Mouse (Mus musculus): ENCODE data around the gene C1qb.

The C1qb gene

DNA sequence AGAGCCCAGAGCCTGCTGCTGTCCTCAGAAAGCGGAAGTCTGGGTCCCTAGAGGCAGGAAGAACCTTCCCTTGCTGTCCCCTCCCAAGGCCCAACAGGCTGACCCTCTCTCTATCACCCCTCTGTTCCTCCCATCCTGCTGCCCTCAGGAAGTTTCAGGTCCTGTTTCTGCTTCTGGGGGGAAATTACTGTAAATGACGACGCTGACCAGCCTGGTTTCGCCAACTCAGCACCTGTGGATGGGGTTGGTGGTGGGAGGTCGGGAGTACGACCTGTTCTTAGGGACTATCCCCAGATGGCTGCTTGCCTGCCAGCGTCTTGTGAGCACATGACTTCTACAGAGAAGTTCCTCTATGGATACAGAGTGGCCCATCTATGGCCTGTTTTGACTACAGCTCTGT is at the start of gene C1qb:
TSS of gene C1qb (minus strand) at position 87 of the 400 bp plus-strand sequence.
- no peak for DNase-seq (ENCODE audit: low spot score)

DNA sequence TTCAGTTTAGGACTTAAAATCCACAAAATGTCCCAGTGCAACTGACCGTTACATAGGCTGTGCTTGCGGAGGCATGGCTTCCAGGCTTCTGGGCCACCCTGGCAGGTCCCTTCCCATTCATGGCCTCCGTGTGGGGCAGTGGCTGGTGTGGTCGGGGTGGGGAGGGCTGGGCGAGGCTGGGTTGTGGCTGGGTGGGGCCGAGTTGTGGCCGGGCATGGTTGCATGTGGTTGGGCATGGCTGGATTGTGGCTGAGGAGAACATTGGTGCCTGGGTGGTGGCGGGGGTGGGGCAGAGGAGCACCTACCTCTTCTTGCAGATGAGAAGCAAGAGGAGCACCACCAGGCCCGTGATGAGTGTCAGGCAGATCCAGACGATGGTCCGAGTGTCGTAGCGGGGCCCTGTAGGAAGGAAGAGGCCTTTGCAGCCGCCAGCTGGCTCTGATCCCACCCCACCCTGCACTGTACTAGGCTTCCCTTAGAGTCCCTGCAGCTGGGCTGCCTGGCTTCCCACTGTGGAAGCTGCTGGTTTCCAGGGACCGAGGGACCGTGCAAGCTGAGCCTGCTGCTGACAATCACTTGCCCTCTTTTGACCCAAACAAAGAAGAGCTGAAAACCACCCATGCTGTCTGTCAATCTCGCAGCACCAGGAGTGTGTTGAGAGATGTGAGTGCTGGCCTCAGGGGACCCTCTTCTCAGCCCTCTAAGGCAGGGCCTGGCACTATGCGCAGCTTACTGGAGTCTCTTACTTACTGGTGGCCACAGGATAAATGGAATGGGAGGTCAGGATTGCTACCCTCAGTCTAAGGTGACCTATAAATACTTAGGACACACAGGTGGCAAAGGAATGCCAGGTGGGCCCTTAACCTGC is 49.0 kb upstream of the C1qb start:
- no peak for DNase-seq (ENCODE audit: low spot score)

DNA sequence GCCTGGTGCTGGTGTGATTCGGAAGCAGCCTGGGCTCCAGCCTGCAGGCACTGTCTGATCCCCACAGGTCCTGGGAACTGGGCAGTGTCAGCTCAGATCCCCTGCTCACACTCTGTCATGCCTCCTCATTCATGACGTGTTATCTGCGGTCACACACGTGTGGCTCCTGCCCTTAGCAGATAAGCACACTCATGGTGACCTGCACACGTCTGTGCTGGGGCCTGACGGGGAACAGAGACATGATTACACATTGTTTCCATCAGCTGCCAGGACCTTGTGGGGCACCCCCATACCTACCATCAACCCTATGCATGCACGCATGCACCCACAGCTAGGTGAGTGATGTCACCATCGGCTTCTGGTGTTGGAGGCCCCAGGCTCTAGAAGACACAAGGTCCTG is 44.5 kb upstream of the C1qb start:
- no peak for DNase-seq (ENCODE audit: low spot score)

DNA sequence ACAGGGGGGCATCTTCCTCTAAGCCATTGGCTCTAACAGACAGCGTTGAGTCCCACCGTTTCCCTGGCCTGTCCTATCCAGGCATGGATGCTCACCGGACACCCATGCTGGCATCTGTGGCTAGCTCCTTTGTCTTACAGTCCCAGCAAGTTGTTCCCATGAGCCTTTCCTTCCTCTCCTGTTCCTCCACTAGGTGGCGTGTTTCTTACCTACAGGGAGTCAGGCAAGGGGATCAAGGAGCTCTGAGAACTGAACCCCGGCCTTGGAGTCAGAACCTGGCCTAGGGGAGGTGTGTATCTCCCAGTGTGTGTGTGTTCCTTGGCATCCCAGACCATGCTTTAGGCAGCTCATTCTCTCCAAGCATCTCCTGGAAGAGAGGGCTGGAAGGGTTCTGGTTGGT is 42.9 kb upstream of the C1qb start:
- DNase-seq (ENCODE audit: low spot score), result no peak

DNA sequence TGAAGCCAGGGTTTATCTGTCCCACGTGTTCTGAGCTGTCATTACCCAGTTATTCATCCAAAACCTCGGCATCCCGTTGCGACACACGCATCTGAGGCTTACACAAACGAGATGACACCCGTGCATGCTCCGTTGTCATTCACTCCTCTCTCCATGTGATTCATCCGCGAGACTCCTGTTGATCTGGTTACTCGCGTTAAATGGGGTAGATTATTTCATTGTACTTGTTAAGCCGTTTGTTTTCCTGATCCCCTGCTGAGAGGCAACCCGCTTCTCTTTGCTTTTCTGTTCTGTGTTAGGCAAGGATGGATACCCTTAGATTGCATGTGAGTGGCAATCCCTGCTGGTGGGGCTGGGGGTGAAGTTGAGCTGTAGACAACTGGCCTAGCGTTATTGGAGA is 39.8 kb upstream of the C1qb start:
- no peak for DNase-seq (ENCODE audit: low spot score)

DNA sequence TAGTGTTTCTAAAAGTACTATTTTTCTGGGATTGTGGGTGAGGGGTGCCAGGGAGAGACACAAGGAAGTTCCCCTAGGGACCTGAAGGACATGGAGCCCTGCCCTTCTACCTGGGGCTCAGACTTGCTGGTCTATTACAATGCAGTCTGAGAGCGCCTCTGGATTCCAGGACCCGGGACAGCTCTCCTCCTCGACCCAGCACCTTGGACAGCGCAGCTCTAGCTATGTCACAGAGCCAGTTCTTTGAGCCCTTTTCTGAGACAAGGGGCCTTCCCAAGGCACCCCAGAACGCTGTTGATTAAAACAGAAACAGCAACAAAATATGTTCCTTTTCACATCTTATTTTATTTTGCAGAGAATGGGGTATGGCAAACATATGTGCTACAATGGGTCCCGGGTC is 38.5 kb upstream of the C1qb start:
- DNase-seq (ENCODE audit: low spot score), result peak; percentile 41

DNA sequence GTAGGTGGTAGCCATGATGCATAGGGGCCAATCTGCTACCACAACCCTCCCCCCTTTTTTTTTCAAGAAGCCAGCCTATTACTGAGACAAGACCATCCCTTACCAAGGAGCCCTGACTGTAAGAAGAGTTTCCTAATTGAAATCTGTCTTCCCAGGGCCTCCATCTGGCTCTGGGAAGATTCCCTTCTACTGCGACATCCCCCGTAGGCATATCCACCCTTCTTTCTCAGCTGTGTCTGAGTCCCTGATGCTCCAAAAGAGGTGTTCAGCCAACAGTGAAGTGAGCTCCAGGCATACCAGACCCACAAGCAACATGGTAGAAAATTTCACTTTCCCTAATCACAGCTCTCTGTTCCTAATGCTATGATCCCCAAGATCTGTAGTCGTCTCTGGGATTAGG is 33.5 kb upstream of the C1qb start:
- no peak for DNase-seq (ENCODE audit: low spot score)

DNA sequence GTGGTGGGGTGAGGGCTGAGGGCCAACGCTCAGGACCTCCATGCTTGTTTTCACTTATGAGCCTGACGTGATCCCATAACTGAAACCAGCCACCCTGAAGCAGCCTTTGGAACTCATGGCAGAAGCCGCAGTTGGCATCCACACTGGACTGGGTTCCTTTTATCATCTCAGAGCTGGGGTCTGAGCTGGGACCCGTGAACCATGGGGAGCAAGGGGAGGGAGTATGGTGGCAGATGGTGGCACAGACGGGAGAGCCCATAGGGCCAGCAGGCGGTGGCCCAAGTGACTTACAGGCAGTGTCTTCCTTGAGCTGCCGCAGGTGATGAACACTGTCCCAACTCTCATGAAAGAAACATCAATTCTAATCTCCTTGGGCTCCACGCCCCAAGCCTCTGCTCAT is 32.8 kb upstream of the C1qb start:
- no peak for DNase-seq (ENCODE audit: low spot score)

DNA sequence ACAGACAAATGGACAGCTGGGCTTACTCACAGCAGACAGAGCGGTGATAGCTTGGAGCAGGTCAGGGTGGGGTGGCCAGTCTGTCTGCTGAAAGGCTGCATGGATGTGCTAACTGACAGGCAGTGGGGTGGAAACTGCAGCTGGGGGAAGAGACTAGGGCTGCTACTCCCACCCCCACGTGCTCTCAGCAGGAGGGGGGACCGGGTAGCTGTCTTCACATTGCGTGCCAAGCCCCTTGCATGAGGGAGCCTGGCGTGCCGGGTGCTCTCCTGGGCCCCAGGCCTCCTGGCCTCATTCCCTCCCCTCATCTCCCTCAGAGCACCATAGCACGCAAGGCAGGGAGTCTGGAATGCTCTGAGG is 31.2 kb upstream of the C1qb start:
- DNase-seq (ENCODE audit: low spot score), result no peak

DNA sequence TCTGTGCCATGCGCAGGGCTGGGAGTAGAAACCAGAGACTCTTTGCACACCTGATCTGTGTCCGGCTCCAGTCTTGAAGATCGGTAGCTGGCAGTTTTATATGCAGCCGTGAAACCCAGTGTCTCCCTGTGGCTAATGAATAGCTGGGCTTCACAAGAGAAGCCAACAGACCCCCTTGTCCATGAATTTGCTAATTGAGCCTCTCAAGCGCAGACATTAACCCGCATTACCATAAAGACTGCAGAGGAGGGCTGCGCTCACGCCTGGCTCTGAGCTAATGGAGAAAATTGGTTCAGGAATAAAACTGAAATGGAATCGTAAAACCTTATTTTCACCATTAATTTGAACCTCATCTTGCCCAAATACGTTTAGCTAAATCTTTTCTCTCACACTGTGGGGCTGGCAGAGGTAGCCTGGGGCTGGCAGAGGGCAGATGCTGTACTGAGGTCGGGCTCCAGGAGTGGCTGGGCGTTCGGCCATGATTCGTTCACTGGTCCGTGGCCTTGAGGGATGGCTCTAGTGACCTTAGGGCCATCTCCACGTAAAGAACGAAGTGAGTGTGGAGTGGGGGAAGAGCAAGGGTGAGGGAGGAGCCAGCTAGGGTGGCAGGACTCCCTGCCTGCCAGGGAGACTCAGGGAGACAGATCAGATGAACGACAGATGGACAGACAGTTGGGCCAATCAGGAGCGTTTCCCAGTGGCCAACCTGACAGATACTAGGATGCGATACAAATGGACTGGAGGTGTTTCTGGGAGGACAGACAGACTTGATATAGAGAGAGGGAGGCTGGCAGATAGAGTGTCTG is 30.6 kb upstream of the C1qb start:
- DNase-seq (ENCODE audit: low spot score), result no peak

DNA sequence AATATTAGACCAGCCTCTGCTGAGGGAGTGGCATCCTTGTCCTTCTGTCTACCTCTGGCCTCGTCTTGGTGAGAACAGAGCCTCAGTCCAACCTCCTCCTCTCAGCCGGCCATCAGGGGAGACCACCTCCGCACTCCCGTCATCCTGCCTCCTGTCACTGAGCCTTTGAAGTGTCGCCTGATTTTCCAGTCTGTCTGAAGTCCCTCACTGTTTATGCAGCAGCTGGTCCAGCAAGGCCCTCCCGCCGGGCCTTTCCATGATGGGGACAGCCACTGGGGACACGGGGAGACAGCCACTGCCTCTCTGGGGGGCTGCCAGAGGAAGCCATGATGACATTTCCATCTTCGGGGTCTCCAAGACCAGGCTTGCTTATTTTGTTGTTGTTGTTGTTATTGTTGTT is 26.9 kb upstream of the C1qb start:
- DNase-seq (ENCODE audit: low spot score), result no peak

DNA sequence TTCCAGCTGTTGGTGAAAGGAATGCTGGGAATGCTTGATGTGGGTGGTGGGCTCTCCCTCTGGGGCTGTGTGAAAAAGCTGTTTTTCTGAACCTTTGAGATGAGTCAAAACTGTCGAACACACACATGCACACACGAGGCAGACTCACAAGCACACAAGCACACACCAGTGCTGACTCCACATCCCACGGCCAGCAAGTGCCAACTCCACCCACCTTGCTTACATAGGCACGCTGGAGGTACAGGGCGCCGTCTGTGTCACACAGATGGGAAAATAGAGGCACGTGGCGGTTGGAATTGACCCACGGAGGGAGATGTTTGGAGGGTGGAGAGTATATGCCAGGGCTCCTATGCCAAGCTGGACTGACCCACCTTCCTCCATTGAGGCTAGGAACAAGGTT is 25.8 kb upstream of the C1qb start:
- DNase-seq (ENCODE audit: low spot score), result no peak

DNA sequence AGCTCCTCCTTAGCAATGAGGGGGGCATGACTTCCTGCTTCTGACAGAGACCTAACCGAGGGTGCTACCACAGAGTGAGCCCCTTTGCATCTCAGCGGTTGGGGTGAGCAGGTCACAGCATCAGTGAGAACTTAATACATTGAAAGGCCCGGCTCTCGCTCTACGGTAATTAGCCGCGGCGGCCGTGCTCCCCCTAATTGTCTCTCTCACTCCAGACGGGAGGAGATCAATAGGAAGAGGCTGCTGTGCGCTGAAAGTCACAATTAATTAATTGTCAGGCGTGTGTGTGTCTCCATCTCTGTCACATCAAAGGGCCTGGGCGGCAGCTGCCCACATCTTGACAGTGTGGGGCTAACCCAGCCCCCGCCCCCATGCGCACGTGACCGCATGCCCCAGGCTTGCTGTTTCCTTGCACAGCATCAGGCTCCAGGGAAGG is 25.2 kb upstream of the C1qb start:
- no peak for DNase-seq (ENCODE audit: low spot score)

DNA sequence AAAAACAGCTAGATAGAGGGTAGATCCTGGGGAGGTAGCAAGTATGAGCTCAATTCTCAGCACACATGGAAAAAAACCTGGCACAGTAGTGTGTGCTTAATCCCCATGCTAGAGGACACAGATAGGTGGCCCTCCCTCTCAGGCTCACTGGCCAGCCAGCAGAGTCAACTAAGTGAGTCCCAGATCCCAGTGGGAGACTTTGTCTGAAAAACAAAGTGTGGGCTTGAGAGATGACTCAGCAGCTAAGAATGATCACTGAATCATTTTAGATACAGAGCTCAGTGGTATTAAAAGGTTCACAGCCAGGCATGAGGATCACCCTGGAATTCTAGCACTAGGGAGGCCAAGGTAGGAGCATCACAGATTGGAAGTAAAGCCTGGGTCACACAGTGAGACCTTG is 21.8 kb upstream of the C1qb start:
- DNase-seq (ENCODE audit: low spot score), result no peak

DNA sequence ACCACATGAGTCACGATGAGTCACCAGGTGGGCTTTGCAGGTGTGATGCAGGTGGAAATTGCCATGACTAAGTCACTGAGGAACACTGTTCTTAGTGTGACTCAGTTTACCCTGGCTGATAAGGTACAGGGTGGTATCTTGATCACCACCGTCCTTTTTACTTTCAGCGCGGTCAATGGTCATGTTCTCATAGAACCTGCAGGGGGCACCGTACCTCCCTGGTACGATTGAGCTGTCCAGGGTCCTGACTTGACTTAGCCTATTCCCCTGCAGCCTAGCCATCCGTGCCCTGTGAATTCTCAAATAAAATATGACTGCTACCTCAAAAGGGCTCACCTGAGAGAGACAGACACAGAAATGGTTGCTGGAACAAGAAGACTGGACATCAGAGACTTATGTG is 21.0 kb upstream of the C1qb start:
- peak; percentile 34 for DNase-seq (ENCODE audit: low spot score)

DNA sequence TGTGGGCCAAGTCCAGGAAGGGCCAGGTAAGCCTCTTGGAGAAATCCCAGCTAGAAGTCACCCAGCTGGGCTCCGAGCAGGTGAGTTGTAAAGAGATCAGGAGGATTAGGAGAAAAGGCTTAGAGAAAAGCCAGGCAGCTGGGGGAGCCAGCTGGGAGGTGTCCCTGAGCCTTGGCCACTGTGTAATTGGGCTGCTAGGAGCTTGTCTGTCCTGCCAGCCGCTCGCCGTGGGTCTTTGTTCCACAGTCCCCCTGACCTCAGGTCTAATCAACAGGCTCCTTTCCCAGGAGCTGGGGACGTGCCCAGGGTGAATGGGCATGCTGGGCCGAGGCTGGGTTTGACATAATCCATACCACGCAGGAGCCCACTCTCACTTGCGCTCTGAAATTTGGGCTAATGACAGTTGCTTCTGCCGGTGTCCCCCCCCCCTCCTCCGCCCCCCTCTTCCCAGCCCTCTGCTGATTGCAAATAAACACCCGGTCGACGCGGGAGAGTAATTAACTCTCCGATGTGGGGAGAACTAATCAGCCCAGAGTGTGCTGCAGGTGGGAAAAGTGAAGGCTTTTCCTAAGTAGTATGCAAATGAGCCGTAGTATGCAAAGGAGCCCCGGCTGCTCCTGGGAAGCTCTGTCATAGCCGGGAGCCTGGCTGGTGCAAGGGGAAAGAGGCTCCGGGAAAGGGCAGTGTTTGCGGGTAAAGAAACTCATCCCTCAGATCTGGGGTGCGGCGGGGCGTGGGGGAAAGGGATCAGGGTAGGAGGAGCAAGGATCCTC is 19.0 kb upstream of the C1qb start:
- no peak for DNase-seq (ENCODE audit: low spot score)

DNA sequence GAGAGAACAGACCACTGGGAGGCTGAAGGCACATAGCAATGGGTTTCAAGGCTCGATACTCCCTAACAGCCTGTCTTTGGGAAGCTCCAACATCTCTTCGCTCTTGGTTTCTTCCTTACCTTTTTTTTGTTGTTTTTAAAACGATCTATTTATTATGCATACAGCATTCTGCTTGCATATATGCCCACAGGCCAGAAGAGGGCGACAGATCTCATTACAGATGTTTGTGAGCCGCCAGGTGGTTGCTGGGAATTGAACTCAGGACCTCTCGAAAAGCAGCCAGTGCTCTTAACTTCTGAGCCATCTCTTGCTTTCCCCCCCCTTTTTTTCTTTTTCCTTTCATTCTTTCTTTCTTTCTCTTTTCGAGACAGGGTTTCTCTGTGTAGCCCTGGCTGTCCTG is 13.2 kb upstream of the C1qb start:
- no peak for DNase-seq (ENCODE audit: low spot score)

DNA sequence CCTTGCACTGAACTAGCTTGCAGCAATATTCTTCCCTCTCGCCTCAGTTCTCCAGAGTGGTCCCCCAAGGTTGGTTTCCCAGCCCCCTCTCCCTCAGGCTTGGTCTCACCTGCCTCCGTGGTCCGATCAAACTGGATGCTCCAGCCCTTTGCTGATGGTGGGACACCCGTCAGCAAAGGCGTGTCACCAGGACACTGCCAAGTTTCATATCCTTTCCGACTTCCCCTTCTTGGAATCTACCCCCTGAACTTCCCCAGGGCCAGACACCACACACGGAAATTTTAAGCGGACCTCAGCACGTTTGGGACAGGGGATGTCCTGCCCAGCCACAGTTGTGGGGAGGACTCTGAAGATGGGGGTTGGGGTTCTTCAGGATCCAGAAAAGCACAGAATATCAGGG is 12.7 kb upstream of the C1qb start, which contains the start of gene C1qa:
TSS of gene C1qa (minus strand) at position 167 of the 400 bp plus-strand sequence.
- no peak for DNase-seq (ENCODE audit: low spot score)

DNA sequence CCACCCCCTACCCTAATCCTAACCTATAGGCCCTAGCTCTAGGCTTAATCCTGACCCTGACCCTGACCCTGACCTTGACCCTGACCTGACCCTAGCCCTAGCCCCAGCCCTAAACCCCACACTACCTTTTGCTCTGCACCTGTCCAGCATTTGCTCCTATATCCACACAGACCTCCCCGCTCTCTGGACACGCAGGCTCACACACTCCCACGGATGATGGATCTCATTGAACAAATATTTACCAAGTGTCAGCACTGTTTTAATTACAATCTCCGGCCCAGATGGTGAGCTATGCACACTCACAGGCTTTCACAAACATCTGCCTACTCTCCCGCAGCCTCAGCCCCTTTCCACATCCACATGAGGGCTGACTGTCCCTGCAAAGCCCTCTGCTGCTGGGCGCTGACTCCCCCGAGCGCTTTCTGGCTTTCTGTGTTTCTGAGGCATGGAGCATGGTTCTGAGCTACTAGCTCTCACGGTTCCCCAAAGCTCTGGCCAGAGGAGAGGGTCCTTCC is 12.2 kb upstream of the C1qb start:
- DNase-seq (ENCODE audit: low spot score), result no peak

DNA sequence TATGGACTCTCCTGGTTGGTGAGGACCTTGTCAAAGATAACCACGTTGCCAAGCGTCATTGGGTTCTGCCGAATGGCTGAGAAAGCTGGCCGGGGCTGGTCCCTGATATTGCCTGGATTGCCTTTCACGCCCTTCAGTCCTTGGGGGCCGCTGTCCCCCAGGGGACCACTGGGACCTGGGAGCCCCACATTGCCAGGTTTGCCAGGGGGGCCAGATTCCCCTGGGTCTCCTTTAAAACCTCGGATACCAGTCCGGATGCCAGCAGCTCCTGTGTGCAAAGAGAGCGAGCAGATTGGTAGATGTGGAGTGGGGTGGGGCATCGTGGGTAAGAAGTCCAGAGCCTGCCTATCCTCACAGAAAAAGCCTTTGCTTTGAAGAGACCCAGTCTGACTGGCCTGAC is 10.5 kb upstream of the C1qb start:
- no peak for DNase-seq (ENCODE audit: low spot score)

DNA sequence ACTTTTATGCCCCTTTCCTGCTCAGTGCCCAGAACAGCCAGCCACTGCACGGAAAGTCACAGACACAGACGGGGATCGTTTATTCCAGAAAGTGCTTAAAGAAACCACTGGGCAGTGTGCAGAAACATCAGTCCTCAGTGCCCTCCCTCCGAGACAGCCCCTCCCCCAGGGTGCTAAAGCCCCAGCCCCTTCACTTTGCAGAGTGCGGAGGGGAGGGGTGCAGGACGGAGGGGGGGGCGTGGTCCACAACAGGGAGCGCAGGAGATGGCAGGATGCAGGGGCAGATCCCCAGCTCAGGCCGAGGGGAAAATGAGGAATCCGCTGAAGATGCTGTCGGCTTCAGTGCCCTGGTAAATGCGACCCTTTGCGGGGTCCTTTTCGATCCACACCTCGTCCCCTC is 9.9 kb upstream of the C1qb start:
- DNase-seq (ENCODE audit: low spot score), result no peak

DNA sequence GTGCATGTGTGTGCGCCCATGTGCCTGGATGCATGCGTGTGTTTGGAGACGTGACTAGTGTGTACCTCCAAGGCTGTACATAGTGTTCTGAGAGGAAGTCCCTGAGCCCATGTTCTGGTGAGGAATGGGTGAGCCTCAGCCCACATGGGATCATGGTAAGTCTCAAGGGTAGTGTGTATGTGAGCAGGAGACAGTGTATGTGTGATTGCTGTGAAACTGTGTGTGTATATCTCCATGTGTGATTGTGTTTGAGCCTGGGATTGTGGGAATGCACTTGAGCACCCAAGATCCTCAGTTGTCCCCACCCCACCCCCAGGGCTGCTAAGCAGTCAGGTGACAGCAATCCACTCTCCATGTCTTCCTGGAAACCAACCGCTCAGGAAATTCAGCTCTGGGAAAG is 8.8 kb upstream of the C1qb start:
- no peak for DNase-seq (ENCODE audit: low spot score)
